Mouse (Mus musculus) heart, embryonic 12.5 days (tissue): Measurements from ENCODE around the gene Apof. TPM values are rescaled to one million over a fixed set of nuclear protein-coding genes. Genes with fewer than 3 reads are reported as not detected.
"Not testable (repeated sequence)": the region's sequence is repeated elsewhere in the genome, so short reads cannot be mapped to it uniquely, and the experiment has no call there.

Experiments used
- ATAC-seq: fragments of 200-750 bp; cut with Nextera tagmentation; 2 replicates; pipeline ENCODE4 v1.8.0; 2017; ENCODE audit warnings: moderate TSS enrichment, moderate library complexity; ENCODE audit not compliant: insufficient number of reproducible peaks, low FRiP score
- H3K27ac ChIP-seq: fragments of 300-500 bp; sonication (generic); 2 replicates; pipeline ENCODE4 v1.5.1; 2016; ENCODE audit warnings: mild to moderate bottlenecking, moderate library complexity; ENCODE audit not compliant: poor library complexity, severe bottlenecking
- H3K27me3 ChIP-seq: fragments of 300-500 bp; sonication (generic); replicated peaks from 2 replicates; pipeline ENCODE4 v1.6.1; 2016; ENCODE audit warnings: mild to moderate bottlenecking, moderate library complexity
- H3K36me3 ChIP-seq: fragments of 300-500 bp; sonication (generic); 2 replicates; pipeline ENCODE4 v1.6.1; 2016; ENCODE audit warnings: mild to moderate bottlenecking, moderate library complexity
- H3K4me1 ChIP-seq: fragments of 300-500 bp; sonication (generic); replicated peaks from 2 replicates; pipeline ENCODE4 v1.6.1; 2016; ENCODE audit warnings: mild to moderate bottlenecking
- H3K4me2 ChIP-seq: fragments of 300-500 bp; sonication (generic); 2 replicates; pipeline ENCODE4 v1.6.1; 2016; ENCODE audit warnings: mild to moderate bottlenecking, moderate library complexity
- H3K4me3 ChIP-seq: fragments of 300-500 bp; sonication (generic); 2 replicates; pipeline ENCODE4 v1.5.1; 2016; ENCODE audit warnings: mild to moderate bottlenecking
- H3K9ac ChIP-seq: fragments of 300-500 bp; sonication (generic); 2 replicates; pipeline ENCODE4 v1.6.1; 2016; ENCODE audit warnings: mild to moderate bottlenecking, moderate library complexity
- H3K9me3 ChIP-seq: fragments of 300-500 bp; sonication (generic); replicated peaks from 2 replicates; pipeline ENCODE4 v1.6.1; 2016; ENCODE audit warnings: mild to moderate bottlenecking, moderate library complexity
- WGBS: fragments of 180-500 bp; shearing (Covaris S2); methylation state at CpG from one replicate; pipeline ENCODE4 v1.1.7; 2016; 5-methylcytosine and 5-hydroxymethylcytosine counted together
- polyA plus RNA-seq: library from polyadenylated mRNA; unstranded; fragments of >200 nt; fragmentation: Nextera tagmentation; extraction: Ambion mirVana; gene quantifications from 2 replicates; pipeline ENCODE4 v1.2.1, GENCODE M21; 2016

The Apof gene
- polyA plus RNA-seq, 1 experiment from 2014 or later, result 0.45 TPM

GRCm38 (mm10) chr10:128280943-128281342 lies 12.5 kb downstream of the Apof start:
- Histone ChIP-seq H3K4me3 (no peak overlapping the region), H3K9ac (no peak overlapping the region), H3K27ac (no peak overlapping the region), H3K36me3 (peaks cover 84% of the 10 kb centered on the region), H3K9me3 (no peaks in the 10 kb centered on the region), H3K27me3 (no peaks in the 10 kb centered on the region), H3K4me1 (no peaks in the 10 kb centered on the region), H3K4me2 (no peak overlapping the region)
- WGBS, result 82% methylated on average over 6 of the region's 6 CpGs
- no peak for ATAC-seq

- H3K27ac ChIP-seq, result no peak overlapping the region
- no peaks in the 10 kb centered on the region for H3K9me3 ChIP-seq
- WGBS, result 86% methylated on average over 14 of the region's 14 CpGs
- no peak overlapping the region for H3K4me3 ChIP-seq
- no peak overlapping the region for H3K9ac ChIP-seq
- no peaks in the 10 kb centered on the region for H3K27me3 ChIP-seq
- no peak overlapping the region for H3K4me2 ChIP-seq
- H3K36me3 ChIP-seq, result peaks cover 87% of the 10 kb centered on the region
- H3K4me1 ChIP-seq, result no peaks in the 10 kb centered on the region
- no peak for ATAC-seq
Observed at GRCm38 (mm10) chr10:128281682-128282081, 13.2 kb downstream of the Apof start.

- H3K36me3 ChIP-seq, result peaks cover 86% of the 10 kb centered on the region
- 84% methylated on average over 20 of the region's 20 CpGs for WGBS
- ATAC-seq, result no peak
Observed at GRCm38 (mm10) chr10:128282886-128283450, 14.5 kb downstream of the Apof start.

GRCm38 (mm10) chr10:128283604-128284579 lies 15.4 kb downstream of the Apof start:
- Histone ChIP-seq H3K27me3 (no peaks in the 10 kb centered on the region), H3K9me3 (no peaks in the 10 kb centered on the region), H3K9ac (peak overlapping the region; percentile 1; the same call in 1 of the 2 replicates), H3K4me3 (no peak overlapping the region), H3K36me3 (peaks cover 83% of the 10 kb centered on the region), H3K27ac (no peak overlapping the region), H3K4me1 (no peaks in the 10 kb centered on the region), H3K4me2 (no peak overlapping the region)
- no peak; the same call in 1 of the 2 replicates for ATAC-seq
- 64% methylated on average over 31 of the region's 31 CpGs for WGBS

More at GRCm38 (mm10) chr10:128282886-128283450, 14.5 kb downstream of the Apof start:
- H3K27me3 ChIP-seq, result no peaks in the 10 kb centered on the region
- H3K4me2 ChIP-seq, result no peak overlapping the region
- H3K9ac ChIP-seq, result peak overlapping the region; percentile 18; the same call in 1 of the 2 replicates
- H3K27ac ChIP-seq, result no peak overlapping the region
- no peaks in the 10 kb centered on the region for H3K9me3 ChIP-seq
- no peaks in the 10 kb centered on the region for H3K4me1 ChIP-seq
- H3K4me3 ChIP-seq, result no peak overlapping the region

GRCm38 (mm10) chr10:128290594-128290993 lies 22.1 kb downstream of the Apof start:
- peaks cover 60% of the 10 kb centered on the region for H3K36me3 ChIP-seq
- WGBS, result 81% methylated on average over 1 of the region's 1 CpGs
- H3K27ac ChIP-seq, H3K27me3 ChIP-seq, H3K4me1 ChIP-seq, ATAC-seq, H3K4me3 ChIP-seq, H3K9ac ChIP-seq, H3K9me3 ChIP-seq, H3K4me2 ChIP-seq: not testable (repeated sequence)

GRCm38 (mm10) chr10:128296370-128297090 lies 28.1 kb downstream of the Apof start:
- Histone ChIP-seq H3K4me1 (peaks cover 23% of the 10 kb centered on the region), H3K4me3 (no peak overlapping the region), H3K9ac (no peak overlapping the region), H3K4me2 (0 out of 2 replicates have a peak overlapping the region, but pooled peaks have one; percentile 32), H3K27ac (no peak overlapping the region), H3K36me3 (peaks cover 15% of the 10 kb centered on the region), H3K9me3 (no peaks in the 10 kb centered on the region), H3K27me3 (no peaks in the 10 kb centered on the region)
- no peak for ATAC-seq
- WGBS, result 68% methylated on average over 13 of the region's 13 CpGs

GRCm38 (mm10) chr10:128297221-128297620 lies 28.8 kb downstream of the Apof start:
- Histone ChIP-seq H3K27me3 (no peaks in the 10 kb centered on the region), H3K9ac (no peak overlapping the region), H3K4me1 (peaks cover 25% of the 10 kb centered on the region), H3K36me3 (peaks cover 9% of the 10 kb centered on the region), H3K4me3 (no peak overlapping the region), H3K4me2 (peak overlapping the region; percentile 32; the same call in 1 of the 2 replicates), H3K9me3 (no peaks in the 10 kb centered on the region), H3K27ac (peak overlapping the region; percentile 87)
- WGBS, result 63% methylated on average over 4 of the region's 4 CpGs
- no peak; the same call in 1 of the 2 replicates for ATAC-seq

- Histone ChIP-seq H3K4me2 (peak overlapping the region; percentile 32; the same call in 1 of the 2 replicates), H3K27me3 (no peaks in the 10 kb centered on the region), H3K27ac (peak overlapping the region; percentile 87), H3K9ac (peak overlapping the region; percentile 54; the same call in 1 of the 2 replicates), H3K4me1 (peaks cover 29% of the 10 kb centered on the region), H3K9me3 (no peaks in the 10 kb centered on the region), H3K4me3 (no peak overlapping the region), H3K36me3 (peaks cover 5% of the 10 kb centered on the region)
- ATAC-seq, result peak; percentile 80
- WGBS, result 44% methylated on average over 11 of the region's 11 CpGs
Observed at GRCm38 (mm10) chr10:128297622-128298021, 29.2 kb downstream of the Apof start.

- ATAC-seq, result no peak
- peaks cover 3% of the 10 kb centered on the region; the same call in 1 of the 2 replicates for H3K36me3 ChIP-seq
- 61% methylated on average over 6 of the region's 6 CpGs for WGBS
- peaks cover 29% of the 10 kb centered on the region for H3K4me1 ChIP-seq
- peak overlapping the region; percentile 87 for H3K27ac ChIP-seq
- no peaks in the 10 kb centered on the region for H3K9me3 ChIP-seq
- H3K27me3 ChIP-seq, result no peaks in the 10 kb centered on the region
- H3K4me2 ChIP-seq, result 0 out of 2 replicates have a peak overlapping the region, but pooled peaks have one; percentile 7
- no peak overlapping the region for H3K4me3 ChIP-seq
- 0 out of 2 replicates have a peak overlapping the region, but pooled peaks have one; percentile 54 for H3K9ac ChIP-seq
Observed at GRCm38 (mm10) chr10:128298243-128298642, 29.8 kb downstream of the Apof start.

GRCm38 (mm10) chr10:128298702-128299171 lies 30.3 kb downstream of the Apof start, which contains the start of gene Il23a:
Gene Il23a (minus strand): TSS chr10:128298752.
- Histone ChIP-seq H3K4me1 (peaks cover 29% of the 10 kb centered on the region), H3K27me3 (no peaks in the 10 kb centered on the region), H3K4me2 (peak within 1 kb of the TSS; percentile 32; the same call in 1 of the 2 replicates), H3K9ac (peak within 1 kb of the TSS; percentile 54; the same call in 1 of the 2 replicates), H3K9me3 (no peaks in the 10 kb centered on the region), H3K36me3 (no peaks in the 10 kb centered on the region), H3K4me3 (no peak within 1 kb of the TSS), H3K27ac (peak within 1 kb of the TSS; percentile 87)
- 72% methylated on average over 11 of the region's 11 CpGs for WGBS
- no peak for ATAC-seq
